Mouse (Mus musculus): ENCODE results near the gene Fgf18.

- TF ChIP-seq CTCF (IDR thresholded peaks at IDR 0.05; ENCODE audit: insufficient read depth, low read length) (no peak), POLR2A (IDR thresholded peaks at IDR 0.05; ENCODE audit: borderline replicate concordance, extremely low read depth, low read depth, low read length) (no peak)
Measured at GRCm38 (mm10) chr11:33099425-33099824, 47.8 kb downstream of the Fgf18 start.
